Mouse (Mus musculus) heart, embryonic 16.5 days (tissue): Measurements from ENCODE around the gene Masp1. TPM values are rescaled to one million over a fixed set of nuclear protein-coding genes. Genes with fewer than 3 reads are reported as not detected.

ENCODE experiments used
- ATAC-seq: fragments of 200-750 bp; cut with Nextera tagmentation; replicated peaks from 2 replicates; pipeline ENCODE4 v1.8.0; 2017; ENCODE audit warnings: moderate number of reproducible peaks; ENCODE audit not compliant: insufficient read depth, low FRiP score; ENCODE audit errors: extremely low read depth
- H3K27ac ChIP-seq: fragments of 300-500 bp; sonication (generic); 2 replicates; pipeline ENCODE4 v1.5.1; 2014; ENCODE audit warnings: mild to moderate bottlenecking, low read length, control low read depth, moderate library complexity
- H3K27me3 ChIP-seq: fragments of 300-500 bp; sonication (generic); 2 replicates; pipeline ENCODE4 v1.6.1; 2014; ENCODE audit warnings: low read length, mixed read lengths; ENCODE audit not compliant: control insufficient read depth, insufficient read depth
- H3K36me3 ChIP-seq: fragments of 300-500 bp; sonication (generic); 2 replicates; pipeline ENCODE4 v1.6.1; 2014; ENCODE audit not compliant: control insufficient read depth, insufficient read depth
- H3K4me1 ChIP-seq: fragments of 300-500 bp; sonication (generic); 2 replicates; pipeline ENCODE4 v1.6.1; 2014; ENCODE audit warnings: low read length, mixed read lengths; ENCODE audit not compliant: control insufficient read depth, insufficient read depth
- H3K4me2 ChIP-seq: fragments of 300-500 bp; sonication (generic); 2 replicates; pipeline ENCODE4 v1.6.1; 2014; ENCODE audit warnings: low read depth, mild to moderate bottlenecking, control low read depth, low read length
- H3K4me3 ChIP-seq: fragments of 300-500 bp; sonication (generic); 2 replicates; pipeline ENCODE4 v1.5.1; 2014; ENCODE audit warnings: mild to moderate bottlenecking, control low read depth, low read length
- H3K9ac ChIP-seq: fragments of 300-500 bp; sonication (generic); 2 replicates; pipeline ENCODE4 v1.6.1; 2014; ENCODE audit warnings: low read length, control low read depth
- H3K9me3 ChIP-seq: fragments of 300-500 bp; sonication (generic); replicated peaks from 2 replicates; pipeline ENCODE4 v1.6.1; 2016; ENCODE audit warnings: low read length; ENCODE audit not compliant: control insufficient read depth
- WGBS: fragments of 180-500 bp; shearing (Covaris S2); extraction: QIAGEN DNeasy Blood & Tissue Kit; methylation state at CpG from one replicate; pipeline ENCODE4 v1.1.7; 2014; 5-methylcytosine and 5-hydroxymethylcytosine counted together
- polyA plus RNA-seq: library from polyadenylated mRNA; unstranded; fragments of >200 nt; fragmentation: Nextera tagmentation; extraction: Ambion mirVana; gene quantifications from 2 replicates; pipeline ENCODE4 v1.2.1, GENCODE M21; 2015

The Masp1 gene
- polyA plus RNA-seq, 1 experiment from 2014 or later, result 13.8 TPM

DNA sequence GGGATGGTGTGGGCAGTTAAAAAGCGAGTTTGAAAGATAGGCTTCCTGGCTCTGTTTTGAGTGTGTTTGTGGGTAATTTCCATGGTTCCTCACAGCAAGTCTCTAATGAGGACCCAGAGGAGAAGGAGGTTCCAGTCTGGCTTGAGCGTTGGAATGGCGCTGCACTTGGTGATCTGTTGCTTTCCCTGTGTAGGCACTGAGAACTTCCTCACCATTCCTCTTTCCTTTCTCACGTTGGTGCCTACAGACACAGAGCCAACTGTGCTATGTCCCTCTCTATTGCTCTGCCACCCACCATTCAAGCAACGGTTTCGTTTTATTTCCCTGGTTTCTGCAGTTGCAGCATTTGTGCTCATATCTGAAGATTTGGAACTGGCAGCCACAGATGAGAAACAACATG lies 107.7 kb downstream of the Masp1 start:
- H3K27me3 ChIP-seq, result no peaks in the 10 kb centered on the region
- no peak for ATAC-seq
- no peak overlapping the region for H3K4me2 ChIP-seq
- H3K9ac ChIP-seq, result no peak overlapping the region
- H3K36me3 ChIP-seq, result no peaks in the 10 kb centered on the region
- H3K9me3 ChIP-seq, result no peaks in the 10 kb centered on the region
- H3K27ac ChIP-seq, result no peak overlapping the region
- WGBS, result 69% methylated on average over 6 of the region's 6 CpGs
- H3K4me3 ChIP-seq, result no peak overlapping the region
- peaks cover 11% of the 10 kb centered on the region; the same call in 1 of the 2 replicates for H3K4me1 ChIP-seq

DNA sequence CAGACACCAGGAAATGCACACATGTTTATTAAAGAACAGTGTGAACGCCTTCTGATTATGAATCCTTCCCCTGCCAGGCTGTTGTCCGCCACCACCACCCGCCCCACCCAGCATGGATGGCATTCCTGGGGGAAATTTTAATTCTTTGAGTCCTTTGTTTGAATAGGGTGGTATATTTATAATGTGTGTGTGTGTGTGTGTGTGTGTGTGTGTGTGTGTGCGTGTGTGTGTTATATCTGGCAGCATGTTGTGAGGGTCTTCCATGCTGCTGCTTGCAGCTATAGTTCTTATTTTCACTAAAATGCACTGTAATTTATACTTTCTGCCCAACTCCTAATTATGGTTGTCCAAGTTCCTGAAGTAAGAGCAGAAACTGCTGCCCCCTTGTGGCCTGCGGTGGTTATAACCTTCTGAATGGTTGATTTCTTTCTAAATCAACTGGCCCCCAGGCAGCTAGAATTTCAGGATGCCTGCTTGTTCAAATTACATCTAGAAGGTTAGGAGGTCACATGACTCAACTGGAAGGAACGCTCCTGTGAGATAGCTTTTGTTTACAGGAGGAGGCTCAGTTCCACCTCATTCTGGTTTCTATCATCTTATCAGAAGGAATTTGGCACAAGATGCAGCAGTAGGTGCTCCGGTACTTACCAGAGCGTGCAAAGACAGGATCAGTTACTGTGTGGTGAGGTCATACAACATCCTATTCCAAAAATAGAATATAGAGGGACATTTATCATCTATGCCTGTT lies 117.4 kb downstream of the Masp1 start:
- Histone ChIP-seq H3K4me1 (peaks cover 3% of the 10 kb centered on the region), H3K4me2 (no peak overlapping the region), H3K36me3 (no peaks in the 10 kb centered on the region), H3K27ac (no peak overlapping the region), H3K27me3 (no peaks in the 10 kb centered on the region), H3K9me3 (no peaks in the 10 kb centered on the region), H3K4me3 (no peak overlapping the region), H3K9ac (no peak overlapping the region)
- 23% methylated on average over 8 of the region's 8 CpGs for WGBS
- ATAC-seq, result 0 out of 2 replicates have a peak, but pooled peaks have one; percentile 23

GRCm38 (mm10) chr16:23401959-23402358 lies 118.7 kb downstream of the Masp1 start:
- H3K27ac ChIP-seq, result no peak overlapping the region
- H3K9ac ChIP-seq, result no peak overlapping the region
- H3K9me3 ChIP-seq, result no peaks in the 10 kb centered on the region

DNA sequence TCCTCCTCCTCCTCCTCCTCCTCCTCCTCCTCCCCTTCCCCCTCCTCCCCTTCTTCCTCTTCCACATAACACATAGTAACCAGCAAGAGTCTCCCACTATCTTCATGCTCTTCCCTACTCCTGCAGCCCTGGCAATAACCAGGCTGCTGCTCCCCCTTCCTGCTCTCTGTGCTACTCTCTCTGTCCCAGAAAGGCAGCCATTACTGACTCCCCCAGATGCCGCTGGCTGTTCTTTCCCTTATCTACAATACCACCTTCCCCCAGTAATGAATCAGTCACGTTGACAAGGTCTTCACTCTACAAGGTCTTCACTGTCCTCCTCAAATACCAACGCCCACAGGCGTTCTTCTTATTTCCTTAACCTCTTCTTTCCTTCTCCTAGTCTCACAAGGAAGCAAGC lies 119.2 kb downstream of the Masp1 start:
- Histone ChIP-seq H3K36me3 (no peaks in the 10 kb centered on the region), H3K27me3 (no peaks in the 10 kb centered on the region)
- no peak for ATAC-seq

More at GRCm38 (mm10) chr16:23401959-23402358, 118.7 kb downstream of the Masp1 start:
- ATAC-seq, result no peak
- Histone ChIP-seq H3K4me3 (no peak overlapping the region), H3K4me1 (peaks cover 3% of the 10 kb centered on the region), H3K4me2 (no peak overlapping the region), H3K36me3 (no peaks in the 10 kb centered on the region), H3K27me3 (no peaks in the 10 kb centered on the region)
- 66% methylated on average over 3 of the region's 3 CpGs for WGBS

More for the DNA sequence above, 119.2 kb downstream of the Masp1 start:
- Histone ChIP-seq H3K4me1 (peaks cover 3% of the 10 kb centered on the region), H3K27ac (no peak overlapping the region), H3K9me3 (no peaks in the 10 kb centered on the region), H3K9ac (no peak overlapping the region), H3K4me2 (no peak overlapping the region), H3K4me3 (no peak overlapping the region)
- 40% methylated on average over 4 of the region's 4 CpGs for WGBS

Other genes with a start within 250 kb of the Masp1 start
- gene Rtp1, start 91.7 kb downstream of the Masp1 start, polyA plus RNA-seq, result not detected in 2 replicates
- gene Rtp4, start 524 bp downstream of the Masp1 start, polyA plus RNA-seq, result 7.1 and 11.4 TPM in 2 replicates